Mouse (Mus musculus) embryonic facial prominence, embryonic 10.5 days (tissue): ENCODE results near the gene Spryd3. TPM values are rescaled to one million over a fixed set of nuclear protein-coding genes. Genes with fewer than 3 reads are reported as not detected.
"Not testable (repeated sequence)": the region's sequence is repeated elsewhere in the genome, so short reads cannot be mapped to it uniquely, and the experiment has no call there.

Experiments
- DNase-seq: peaks from one replicate; pipeline ENCODE4 v3.0.0-alpha.2; 2017; ENCODE audit warnings: low spot score
- H3K27ac ChIP-seq: fragments of 300-500 bp; sonication (generic); replicated peaks from 2 replicates; pipeline ENCODE4 v1.5.1; 2016; ENCODE audit warnings: mild to moderate bottlenecking
- H3K27me3 ChIP-seq: fragments of 300-500 bp; sonication (generic); replicated peaks from 2 replicates; pipeline ENCODE4 v1.6.1; 2016; ENCODE audit warnings: low read depth, mild to moderate bottlenecking; ENCODE audit not compliant: poor library complexity, severe bottlenecking
- H3K36me3 ChIP-seq: fragments of 300-500 bp; sonication (generic); replicated peaks from 2 replicates; pipeline ENCODE4 v1.6.1; 2016; ENCODE audit warnings: mild to moderate bottlenecking, moderate library complexity
- H3K4me1 ChIP-seq: fragments of 300-500 bp; sonication (generic); 2 replicates; pipeline ENCODE4 v1.6.1; 2016
- H3K4me3 ChIP-seq: fragments of 300-500 bp; sonication (generic); 2 replicates; pipeline ENCODE4 v1.5.1; 2016; ENCODE audit warnings: mild to moderate bottlenecking, moderate library complexity
- H3K9me3 ChIP-seq: fragments of 300-500 bp; sonication (generic); 2 replicates; pipeline ENCODE4 v1.6.1; 2016; ENCODE audit warnings: mild to moderate bottlenecking
- WGBS: fragments of 180-500 bp; shearing (Covaris S2); methylation state at CpG from one replicate; pipeline ENCODE4 v1.1.7; 2016; 5-methylcytosine and 5-hydroxymethylcytosine counted together
- polyA plus RNA-seq: library from polyadenylated mRNA; unstranded; fragments of >200 nt; fragmentation: Nextera tagmentation; extraction: Ambion mirVana; gene quantifications from 2 replicates; pipeline ENCODE4 v1.2.1, GENCODE M21; 2016

The Spryd3 gene
- polyA plus RNA-seq, 1 experiment from 2014 or later: 12.7 TPM

- WGBS: 67% methylated on average over 3 of the region's 3 CpGs
- peaks cover 34% of the 10 kb centered on the region for H3K4me1 ChIP-seq
Observed at GRCm38 (mm10) chr15:102163900-102164693, 28.1 kb upstream of the Spryd3 start.

GRCm38 (mm10) chr15:102160415-102161060 is 24.5 kb upstream of the Spryd3 start:
- no peak overlapping the region for H3K27ac ChIP-seq
- WGBS: 59% methylated on average over 27 of the region's 27 CpGs

More at GRCm38 (mm10) chr15:102163900-102164693, 28.1 kb upstream of the Spryd3 start:
- DNase-seq: no peak
- Histone ChIP-seq H3K27ac (no peak overlapping the region), H3K27me3 (no peaks in the 10 kb centered on the region), H3K4me3 (no peak overlapping the region), H3K9me3 (no peaks in the 10 kb centered on the region), H3K36me3 (no peaks in the 10 kb centered on the region)

GRCm38 (mm10) chr15:102156836-102157235 is 20.8 kb upstream of the Spryd3 start:
- Histone ChIP-seq H3K36me3 (no peaks in the 10 kb centered on the region), H3K9me3 (no peaks in the 10 kb centered on the region), H3K4me1 (peaks cover 27% of the 10 kb centered on the region), H3K4me3 (peak overlapping the region; percentile 23; the same call in 1 of the 2 replicates), H3K27me3 (no peaks in the 10 kb centered on the region), H3K27ac (peak overlapping the region; percentile 68)
- 34% methylated on average over 20 of the region's 20 CpGs for WGBS
- peak; percentile 37 for DNase-seq

More at GRCm38 (mm10) chr15:102160415-102161060, 24.5 kb upstream of the Spryd3 start:
- Histone ChIP-seq H3K9me3 (no peaks in the 10 kb centered on the region), H3K4me1 (peaks cover 24% of the 10 kb centered on the region), H3K27me3 (no peaks in the 10 kb centered on the region), H3K4me3 (no peak overlapping the region), H3K36me3 (no peaks in the 10 kb centered on the region)
- no peak for DNase-seq

- H3K4me1 ChIP-seq: peaks cover 36% of the 10 kb centered on the region
- DNase-seq, H3K27me3 ChIP-seq, H3K36me3 ChIP-seq, H3K9me3 ChIP-seq, H3K27ac ChIP-seq, H3K4me3 ChIP-seq: not testable (repeated sequence)
- 95% methylated on average over 6 of the region's 6 CpGs for WGBS
Observed at GRCm38 (mm10) chr15:102155006-102155405, 19.0 kb upstream of the Spryd3 start.

- Histone ChIP-seq H3K27ac (peak overlapping the region; percentile 68), H3K27me3 (0 out of 2 replicates have a peak, but pooled peaks cover 7% of the 10 kb centered on the region), H3K9me3 (no peaks in the 10 kb centered on the region), H3K4me3 (no peak overlapping the region), H3K4me1 (peaks cover 38% of the 10 kb centered on the region), H3K36me3 (no peaks in the 10 kb centered on the region)
- WGBS: 25% methylated on average over 4 of the region's 4 CpGs
- no peak for DNase-seq
Observed at GRCm38 (mm10) chr15:102152646-102153045, 16.6 kb upstream of the Spryd3 start.

- Histone ChIP-seq H3K9me3 (no peaks in the 10 kb centered on the region), H3K4me3 (0 out of 2 replicates have a peak within 1 kb of the TSS, but pooled peaks have one; percentile 28), H3K4me1 (peaks cover 31% of the 10 kb centered on the region), H3K27ac (peak within 1 kb of the TSS; percentile 73), H3K27me3 (peaks cover 15% of the 10 kb centered on the region), H3K36me3 (no peaks in the 10 kb centered on the region)
- peak; percentile 43 for DNase-seq
- WGBS: 46% methylated on average over 20 of the region's 20 CpGs
Observed at GRCm38 (mm10) chr15:102150301-102151135, 14.5 kb upstream of the Spryd3 start, which contains the start of gene Soat2. Gene Soat2 (plus strand): TSS chr15:102150526.

GRCm38 (mm10) chr15:102149561-102149960 is 13.5 kb upstream of the Spryd3 start:
- DNase-seq: no peak
- H3K4me1 ChIP-seq: peaks cover 36% of the 10 kb centered on the region
- no peaks in the 10 kb centered on the region for H3K9me3 ChIP-seq
- H3K27ac ChIP-seq: no peak overlapping the region
- H3K36me3 ChIP-seq: no peaks in the 10 kb centered on the region
- peaks cover 25% of the 10 kb centered on the region for H3K27me3 ChIP-seq
- WGBS: 68% methylated on average over 4 of the region's 4 CpGs
- H3K4me3 ChIP-seq: no peak overlapping the region

- H3K27ac ChIP-seq: 0 out of 2 replicates have a peak overlapping the region, but pooled peaks have one; percentile 10
- H3K4me3 ChIP-seq: no peak overlapping the region
- peaks cover 40% of the 10 kb centered on the region for H3K4me1 ChIP-seq
- no peaks in the 10 kb centered on the region for H3K9me3 ChIP-seq
- DNase-seq: no peak
- WGBS: 68% methylated on average over 16 of the region's 16 CpGs
- peaks cover 42% of the 10 kb centered on the region for H3K27me3 ChIP-seq
- H3K36me3 ChIP-seq: no peaks in the 10 kb centered on the region
Observed at GRCm38 (mm10) chr15:102147674-102148402, 11.8 kb upstream of the Spryd3 start.

- peaks cover 37% of the 10 kb centered on the region for H3K4me1 ChIP-seq
- 9% methylated on average over 1 of the region's 1 CpGs for WGBS
- peaks cover 52% of the 10 kb centered on the region for H3K27me3 ChIP-seq
- no peak overlapping the region for H3K4me3 ChIP-seq
- H3K9me3 ChIP-seq: no peaks in the 10 kb centered on the region
- H3K36me3 ChIP-seq: no peaks in the 10 kb centered on the region
- H3K27ac ChIP-seq: no peak overlapping the region
- DNase-seq: peak; percentile 50
Observed at GRCm38 (mm10) chr15:102146882-102147281, 10.8 kb upstream of the Spryd3 start.

GRCm38 (mm10) chr15:102146089-102146488 is 10.1 kb upstream of the Spryd3 start:
- WGBS: 91% methylated on average over 5 of the region's 5 CpGs
- no peaks in the 10 kb centered on the region for H3K9me3 ChIP-seq
- peaks cover 57% of the 10 kb centered on the region for H3K27me3 ChIP-seq
- no peaks in the 10 kb centered on the region for H3K36me3 ChIP-seq
- DNase-seq: no peak
- no peak overlapping the region for H3K27ac ChIP-seq
- no peak overlapping the region for H3K4me3 ChIP-seq
- peaks cover 37% of the 10 kb centered on the region for H3K4me1 ChIP-seq

- Histone ChIP-seq H3K4me3 (no peak overlapping the region), H3K9me3 (no peaks in the 10 kb centered on the region), H3K27ac (no peak overlapping the region), H3K27me3 (peaks cover 57% of the 10 kb centered on the region), H3K4me1 (peaks cover 29% of the 10 kb centered on the region), H3K36me3 (no peaks in the 10 kb centered on the region)
- 92% methylated on average over 10 of the region's 10 CpGs for WGBS
- DNase-seq: no peak
Observed at GRCm38 (mm10) chr15:102145330-102145729, 9.3 kb upstream of the Spryd3 start.
